Mouse (Mus musculus) E14TG2a.4 (cell line): ENCODE data around the gene Trpm3.
A peak's percentile ranks its signal among the peaks of the same experiment; 100 is the strongest.

ENCODE experiments used
- H3K27me3 ChIP-seq: 2 replicates; pipeline ENCODE4 v1.6.1; 2014; ENCODE audit warnings: low read length, control low read depth; ENCODE audit not compliant: insufficient read depth
- H3K36me3 ChIP-seq: 2 replicates; pipeline ENCODE4 v1.6.1; 2014; ENCODE audit warnings: low read length, control low read depth; ENCODE audit not compliant: insufficient read depth
- H3K4me1 ChIP-seq: replicated peaks from 2 replicates; pipeline ENCODE4 v1.6.1; 2014; ENCODE audit warnings: low read depth, low read length, control low read depth
- H3K4me3 ChIP-seq: replicated peaks from 2 replicates; pipeline ENCODE4 v1.5.1; 2014; ENCODE audit warnings: mild to moderate bottlenecking, low read length
- H3K9me3 ChIP-seq: 2 replicates; pipeline ENCODE4 v1.6.1; 2014; ENCODE audit warnings: low read length, control low read depth
- CTCF ChIP-seq: conservative IDR thresholded peaks from 2 replicates; pipeline ENCODE4 v1.5.1; 2014; ENCODE audit warnings: low read length
- NANOG ChIP-seq: IDR thresholded peaks from 2 replicates; pipeline ENCODE4 v1.6.1; 2014; ENCODE audit warnings: borderline replicate concordance, low read length, mixed read lengths
- POU5F1 ChIP-seq: IDR thresholded peaks from 2 replicates; pipeline ENCODE4 v1.6.1; 2014; ENCODE audit warnings: low read length, borderline replicate concordance

Trpm3 gene

GRCm38 (mm10) chr19:22336278-22336677, 197.4 kb downstream of the Trpm3 start:
- no peaks in the 10 kb centered on the region for H3K27me3 ChIP-seq
- H3K4me1 ChIP-seq = no peaks in the 10 kb centered on the region

GRCm38 (mm10) chr19:22337468-22337867, 198.6 kb downstream of the Trpm3 start:
- H3K27me3 ChIP-seq = no peaks in the 10 kb centered on the region
- TF ChIP-seq NANOG (no peak), POU5F1 (no peak), CTCF (peak; percentile 84)
- no peaks in the 10 kb centered on the region for H3K36me3 ChIP-seq
- no peak overlapping the region for H3K4me3 ChIP-seq
- no peaks in the 10 kb centered on the region for H3K4me1 ChIP-seq
- no peaks in the 10 kb centered on the region for H3K9me3 ChIP-seq

More at GRCm38 (mm10) chr19:22336278-22336677, 197.4 kb downstream of the Trpm3 start:
- H3K4me3 ChIP-seq = no peak overlapping the region
- no peak for TF ChIP-seq POU5F1
- no peak for TF ChIP-seq CTCF
- TF ChIP-seq NANOG = no peak
- no peaks in the 10 kb centered on the region for H3K9me3 ChIP-seq
- no peaks in the 10 kb centered on the region for H3K36me3 ChIP-seq

- Histone ChIP-seq H3K9me3 (no peaks in the 10 kb centered on the region), H3K36me3 (no peaks in the 10 kb centered on the region), H3K4me3 (no peak overlapping the region), H3K27me3 (no peaks in the 10 kb centered on the region), H3K4me1 (no peaks in the 10 kb centered on the region)
- TF ChIP-seq CTCF (no peak), POU5F1 (no peak), NANOG (no peak)
Observed at GRCm38 (mm10) chr19:22338927-22339326, 200.1 kb downstream of the Trpm3 start.

- no peaks in the 10 kb centered on the region for H3K27me3 ChIP-seq
- H3K36me3 ChIP-seq = no peaks in the 10 kb centered on the region
- H3K4me3 ChIP-seq = no peak overlapping the region
- no peaks in the 10 kb centered on the region for H3K9me3 ChIP-seq
- no peaks in the 10 kb centered on the region for H3K4me1 ChIP-seq
- TF ChIP-seq NANOG (no peak), CTCF (no peak), POU5F1 (no peak)
Observed at GRCm38 (mm10) chr19:22354037-22354541, 215.2 kb downstream of the Trpm3 start.

GRCm38 (mm10) chr19:22386890-22387289, 248.0 kb downstream of the Trpm3 start:
- no peaks in the 10 kb centered on the region for H3K36me3 ChIP-seq
- no peak for TF ChIP-seq NANOG
- no peak for TF ChIP-seq CTCF
- no peak for TF ChIP-seq POU5F1
- no peaks in the 10 kb centered on the region for H3K4me1 ChIP-seq
- peaks cover 9% of the 10 kb centered on the region for H3K9me3 ChIP-seq
- H3K4me3 ChIP-seq = no peak overlapping the region
- no peaks in the 10 kb centered on the region for H3K27me3 ChIP-seq

- H3K4me1 ChIP-seq = no peaks in the 10 kb centered on the region
- H3K27me3 ChIP-seq = no peaks in the 10 kb centered on the region
- H3K9me3 ChIP-seq = peaks cover 56% of the 10 kb centered on the region
- TF ChIP-seq POU5F1 (no peak), NANOG (no peak), CTCF (no peak)
- H3K4me3 ChIP-seq = no peak overlapping the region
- no peaks in the 10 kb centered on the region for H3K36me3 ChIP-seq
Observed at GRCm38 (mm10) chr19:22394700-22395099, 255.9 kb downstream of the Trpm3 start.

GRCm38 (mm10) chr19:22404049-22404448, 265.2 kb downstream of the Trpm3 start:
- TF ChIP-seq CTCF = no peak
- TF ChIP-seq NANOG = no peak
- no peak for TF ChIP-seq POU5F1
- H3K36me3 ChIP-seq = no peaks in the 10 kb centered on the region
- no peak overlapping the region for H3K4me3 ChIP-seq
- no peaks in the 10 kb centered on the region for H3K4me1 ChIP-seq
- no peaks in the 10 kb centered on the region for H3K9me3 ChIP-seq
- no peaks in the 10 kb centered on the region for H3K27me3 ChIP-seq

- Histone ChIP-seq H3K36me3 (no peaks in the 10 kb centered on the region), H3K27me3 (no peaks in the 10 kb centered on the region), H3K4me1 (no peaks in the 10 kb centered on the region), H3K9me3 (no peaks in the 10 kb centered on the region), H3K4me3 (no peak overlapping the region)
- TF ChIP-seq CTCF (no peak), POU5F1 (no peak), NANOG (no peak)
Observed at GRCm38 (mm10) chr19:22418239-22418638, 279.4 kb downstream of the Trpm3 start.

GRCm38 (mm10) chr19:22437207-22437606, 298.4 kb downstream of the Trpm3 start:
- no peaks in the 10 kb centered on the region for H3K4me1 ChIP-seq
- H3K4me3 ChIP-seq = no peak overlapping the region
- TF ChIP-seq POU5F1 (no peak), CTCF (no peak), NANOG (no peak)
- H3K9me3 ChIP-seq = no peaks in the 10 kb centered on the region
- H3K36me3 ChIP-seq = no peaks in the 10 kb centered on the region
- H3K27me3 ChIP-seq = no peaks in the 10 kb centered on the region
